In genomic region chr9:71895931-71896724, GRCm38 (mm10) we compare ENCODE assay signal across 9 mouse cellular contexts.
DNase-seq lines count a peak whose midpoint lies in the region; ATAC-seq and TF ChIP-seq lines count a peak whose summit lies in the region.
"Had no signal": no experiment of that assay in that cellular context is flagged by ENCODE, and none has a peak within 500 bp of the region (broad histone marks: within the 10 kb centered on the region; RNA-seq: fewer than 3 reads in every experiment).

No protein-coding gene starts in this region.

- H3K27me3 ChIP-seq in heart, embryonic 13.5 days (replicated peaks) = no peaks in the 10 kb centered on the region
- no peaks in the 10 kb centered on the region for H3K27me3 ChIP-seq in limb, embryonic 14.5 days (ENCODE audit: control insufficient read depth, insufficient read depth, low read length)
- H3K27me3 ChIP-seq in neural tube, embryonic 12.5 days (replicated peaks) = no peaks in the 10 kb centered on the region

- H3K9ac ChIP-seq in heart, embryonic 13.5 days = no peak overlapping the region
- H3K9ac ChIP-seq in limb, embryonic 14.5 days (ENCODE audit: low read depth, low read length, severe bottlenecking) = no peak overlapping the region
- H3K9ac ChIP-seq in neural tube, embryonic 12.5 days = 0 out of 2 replicates have a peak overlapping the region, but pooled peaks have one; percentile 38

- peaks cover 4% of the 10 kb centered on the region; the same call in 1 of the 2 replicates for H3K4me1 ChIP-seq in cortical plate, adult 2 months (ENCODE audit: control insufficient read depth, insufficient read depth, low read length)
- H3K4me1 ChIP-seq in heart, embryonic 13.5 days = peaks cover 29% of the 10 kb centered on the region
- H3K4me1 ChIP-seq in limb, embryonic 14.5 days (ENCODE audit: control insufficient read depth, insufficient read depth, low read length) = peaks cover 24% of the 10 kb centered on the region
- peaks cover 29% of the 10 kb centered on the region for H3K4me1 ChIP-seq in neural tube, embryonic 12.5 days

- no peak for ATAC-seq in heart, embryonic 13.5 days (ENCODE audit: extremely low read depth, insufficient number of reproducible peaks, low FRiP score, low TSS enrichment)
- peak; percentile 74 for ATAC-seq in limb, embryonic 14.5 days (ENCODE audit: low FRiP score, low read depth)
- ATAC-seq in neural tube, embryonic 12.5 days (ENCODE audit: low FRiP score, low read depth) = peak; percentile 77

- WGBS in heart, embryonic 13.5 days = 47% methylated on average over 2 of the region's 2 CpGs
- 16% methylated on average over 2 of the region's 2 CpGs for WGBS in limb, embryonic 14.5 days
- 3% methylated on average over 2 of the region's 2 CpGs for WGBS in neural tube, embryonic 12.5 days

- no peak for TF ChIP-seq CTCF in cortical plate, adult 2 months (IDR thresholded peaks at IDR 0.05; ENCODE audit: extremely low read depth, insufficient read depth, low read length)

- DNase-seq in left cerebral cortex, postnatal 25 days (ENCODE audit: low spot score in 2 of 2) = peak; percentile 25 to 63
- DNase-seq in left cerebral cortex, postnatal 4 days = no peak
- DNase-seq in limb, embryonic 14.5 days (ENCODE audit: low spot score) = peak; percentile 92
- DNase-seq in cerebellum, adult 11 months = no peak
- no peak for DNase-seq in right cerebral cortex, postnatal 36 days (ENCODE audit: low spot score in 2 of 2)

- H3K4me3 ChIP-seq in cortical plate, adult 2 months (ENCODE audit: insufficient read depth, low read length) = no peak overlapping the region
- peak overlapping the region; percentile 36 for H3K4me3 ChIP-seq in heart, embryonic 13.5 days
- peak overlapping the region; percentile 35 for H3K4me3 ChIP-seq in limb, embryonic 14.5 days (replicated peaks; ENCODE audit: low read length)
- H3K4me3 ChIP-seq in neural tube, embryonic 12.5 days = peak overlapping the region; percentile 42
- H3K4me3 ChIP-seq: erythroblast, embryonic 14.5 days had no signal

- H3K4me2 ChIP-seq in heart, embryonic 13.5 days = peak overlapping the region; percentile 40
- H3K4me2 ChIP-seq in limb, embryonic 14.5 days (replicated peaks; ENCODE audit: low read depth, low read length, severe bottlenecking) = peak overlapping the region; percentile 6; the same call in 1 of the 2 replicates
- peak overlapping the region; percentile 48 for H3K4me2 ChIP-seq in neural tube, embryonic 12.5 days (replicated peaks)

- no peaks in the 10 kb centered on the region for H3K36me3 ChIP-seq in heart, embryonic 13.5 days
- no peaks in the 10 kb centered on the region for H3K36me3 ChIP-seq in limb, embryonic 14.5 days (ENCODE audit: control insufficient read depth, insufficient read depth, low read length)
- no peaks in the 10 kb centered on the region for H3K36me3 ChIP-seq in neural tube, embryonic 12.5 days

- peak overlapping the region; percentile 35; the same call in 1 of the 2 replicates for H3K27ac ChIP-seq in cortical plate, adult 2 months (ENCODE audit: insufficient read depth, low read length)
- H3K27ac ChIP-seq in heart, embryonic 13.5 days (replicated peaks) = peak overlapping the region; percentile 73
- peak overlapping the region; percentile 59 for H3K27ac ChIP-seq in limb, embryonic 14.5 days (replicated peaks; ENCODE audit: low read depth, low read length)
- peak overlapping the region; percentile 50; the same call in 1 of the 2 replicates for H3K27ac ChIP-seq in neural tube, embryonic 12.5 days

- no peaks in the 10 kb centered on the region for H3K9me3 ChIP-seq in heart, embryonic 13.5 days
- H3K9me3 ChIP-seq in limb, embryonic 14.5 days (ENCODE audit: control insufficient read depth, low read length) = no peaks in the 10 kb centered on the region
- no peaks in the 10 kb centered on the region for H3K9me3 ChIP-seq in neural tube, embryonic 12.5 days

- intact Hi-C loops in left cerebral cortex, postnatal 25 days (cut with DNase I) = no loop called here
- intact Hi-C loops in left cerebral cortex, postnatal 4 days (cut with DNase I) = no loop called here

- TF ChIP-seq POLR2A in cortical plate, adult 2 months (IDR thresholded peaks at IDR 0.05; ENCODE audit: extremely low read depth, insufficient read depth, low read length) = no peak
- no peak for TF ChIP-seq POLR2A in limb, embryonic 14.5 days (IDR thresholded peaks at IDR 0.05; ENCODE audit: borderline replicate concordance, extremely low read depth, insufficient read depth, insufficient read length)

Comparison
In these comparisons a context has a peak if more than half of its experiments do, and no peak if none do; other contexts are left out.
1. DNase-seq: peak in left cerebral cortex, postnatal 25 days (2 of 2) and limb, embryonic 14.5 days (single experiment); none in left cerebral cortex, postnatal 4 days (single experiment), cerebellum, adult 11 months (single experiment) and right cerebral cortex, postnatal 36 days (0 of 2).
2. Peak in every context shown above with its lines, with median percentiles within 50 percentile points of each other: H3K27ac ChIP-seq and H3K4me2 ChIP-seq.